Mouse (Mus musculus): Measurements from ENCODE around the gene Hist1h2ae.
"Not testable (repeated sequence)": the region's sequence is repeated elsewhere in the genome, so short reads cannot be mapped to it uniquely, and the experiment has no call there.

DNA sequence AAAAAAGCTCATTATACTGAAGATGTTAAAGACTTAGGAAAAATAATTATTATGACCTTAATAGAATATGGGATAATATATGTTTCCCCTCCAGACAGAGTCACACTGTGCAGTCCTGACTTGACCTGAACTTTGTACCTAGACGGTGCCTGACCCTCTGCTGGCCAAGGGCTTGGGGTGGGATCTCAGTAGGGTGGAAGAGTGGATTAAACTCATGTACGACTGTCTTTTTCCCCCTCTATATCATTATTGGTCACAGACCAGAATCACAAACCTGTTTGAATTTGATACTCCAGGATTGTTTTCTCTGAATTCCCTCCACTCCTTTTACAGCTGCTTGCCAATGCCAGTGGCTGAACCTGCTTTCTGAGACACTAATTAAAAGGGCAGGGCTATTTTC, 10.3 kb downstream of the Hist1h2ae start:
- TF ChIP-seq CTCF (IDR thresholded peaks at IDR 0.05; ENCODE audit: low read depth, low read length); POLR2A (IDR thresholded peaks at IDR 0.05; ENCODE audit: insufficient read depth, low read length): not testable (repeated sequence)

Data from ES-Bruce4 (cell line).